Mouse (Mus musculus) heart, embryonic 16.5 days (tissue): ENCODE data around the gene Foxd3. TPM values are rescaled to one million over a fixed set of nuclear protein-coding genes. Genes with fewer than 3 reads are reported as not detected.

Experiments
- ATAC-seq: fragments of 200-750 bp; cut with Nextera tagmentation; replicated peaks from 2 replicates; pipeline ENCODE4 v1.8.0; 2017; ENCODE audit warnings: moderate number of reproducible peaks; ENCODE audit not compliant: insufficient read depth, low FRiP score; ENCODE audit errors: extremely low read depth
- H3K27ac ChIP-seq: fragments of 300-500 bp; sonication (generic); 2 replicates; pipeline ENCODE4 v1.5.1; 2014; ENCODE audit warnings: mild to moderate bottlenecking, low read length, control low read depth, moderate library complexity
- H3K27me3 ChIP-seq: fragments of 300-500 bp; sonication (generic); 2 replicates; pipeline ENCODE4 v1.6.1; 2014; ENCODE audit warnings: low read length, mixed read lengths; ENCODE audit not compliant: control insufficient read depth, insufficient read depth
- H3K36me3 ChIP-seq: fragments of 300-500 bp; sonication (generic); 2 replicates; pipeline ENCODE4 v1.6.1; 2014; ENCODE audit not compliant: control insufficient read depth, insufficient read depth
- H3K4me1 ChIP-seq: fragments of 300-500 bp; sonication (generic); 2 replicates; pipeline ENCODE4 v1.6.1; 2014; ENCODE audit warnings: low read length, mixed read lengths; ENCODE audit not compliant: control insufficient read depth, insufficient read depth
- H3K4me2 ChIP-seq: fragments of 300-500 bp; sonication (generic); 2 replicates; pipeline ENCODE4 v1.6.1; 2014; ENCODE audit warnings: low read depth, mild to moderate bottlenecking, control low read depth, low read length
- H3K4me3 ChIP-seq: fragments of 300-500 bp; sonication (generic); 2 replicates; pipeline ENCODE4 v1.5.1; 2014; ENCODE audit warnings: mild to moderate bottlenecking, control low read depth, low read length
- H3K9ac ChIP-seq: fragments of 300-500 bp; sonication (generic); 2 replicates; pipeline ENCODE4 v1.6.1; 2014; ENCODE audit warnings: low read length, control low read depth
- H3K9me3 ChIP-seq: fragments of 300-500 bp; sonication (generic); replicated peaks from 2 replicates; pipeline ENCODE4 v1.6.1; 2016; ENCODE audit warnings: low read length; ENCODE audit not compliant: control insufficient read depth
- WGBS: fragments of 180-500 bp; shearing (Covaris S2); extraction: QIAGEN DNeasy Blood & Tissue Kit; methylation state at CpG from one replicate; pipeline ENCODE4 v1.1.7; 2014; 5-methylcytosine and 5-hydroxymethylcytosine counted together
- polyA plus RNA-seq: library from polyadenylated mRNA; unstranded; fragments of >200 nt; fragmentation: Nextera tagmentation; extraction: Ambion mirVana; gene quantifications from 2 replicates; pipeline ENCODE4 v1.2.1, GENCODE M21; 2015

The Foxd3 gene
- polyA plus RNA-seq, 1 experiment from 2014 or later = 0.08 TPM

- Histone ChIP-seq H3K4me2 (no peak overlapping the region), H3K27me3 (peaks cover 66% of the 10 kb centered on the region), H3K9ac (no peak overlapping the region), H3K27ac (no peak overlapping the region), H3K9me3 (no peaks in the 10 kb centered on the region), H3K4me3 (no peak overlapping the region), H3K36me3 (no peaks in the 10 kb centered on the region), H3K4me1 (peaks cover 15% of the 10 kb centered on the region; the same call in 1 of the 2 replicates)
- WGBS = 3% methylated on average over 12 of the region's 12 CpGs
- ATAC-seq = no peak
Observed at GRCm38 (mm10) chr4:99661956-99662355, 5.9 kb downstream of the Foxd3 start.

DNA sequence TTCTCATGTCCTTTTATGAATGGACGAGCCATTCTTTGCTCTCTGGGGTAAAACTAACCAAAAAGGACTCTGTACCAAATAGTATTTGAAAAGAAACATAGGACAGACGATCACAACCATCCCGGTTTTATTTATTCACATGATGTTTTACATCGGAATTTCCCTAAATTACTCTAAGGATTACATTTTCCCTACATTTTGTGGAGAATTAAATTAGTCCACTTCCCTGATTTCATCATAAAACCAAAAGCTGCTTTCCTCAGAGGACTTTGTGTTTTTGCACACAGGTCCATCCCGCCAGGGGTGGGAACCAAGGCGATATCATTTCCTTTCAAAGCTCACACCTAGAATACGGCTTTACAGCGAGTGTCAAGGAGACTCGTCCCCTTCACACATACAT is 6.3 kb downstream of the Foxd3 start:
- Histone ChIP-seq H3K4me1 (peaks cover 12% of the 10 kb centered on the region; the same call in 1 of the 2 replicates), H3K4me2 (no peak overlapping the region), H3K9me3 (no peaks in the 10 kb centered on the region), H3K36me3 (no peaks in the 10 kb centered on the region), H3K9ac (no peak overlapping the region), H3K27ac (no peak overlapping the region), H3K27me3 (peaks cover 62% of the 10 kb centered on the region), H3K4me3 (no peak overlapping the region)
- 13% methylated on average over 9 of the region's 9 CpGs for WGBS
- ATAC-seq = no peak

- Histone ChIP-seq H3K36me3 (no peaks in the 10 kb centered on the region), H3K27me3 (peaks cover 56% of the 10 kb centered on the region), H3K9ac (no peak overlapping the region), H3K27ac (no peak overlapping the region), H3K4me3 (no peak overlapping the region), H3K4me2 (no peak overlapping the region), H3K4me1 (peaks cover 6% of the 10 kb centered on the region; the same call in 1 of the 2 replicates), H3K9me3 (no peaks in the 10 kb centered on the region)
- ATAC-seq = no peak
- WGBS = 6% methylated on average over 34 of the region's 34 CpGs
Observed at GRCm38 (mm10) chr4:99662841-99663567, 6.9 kb downstream of the Foxd3 start.

DNA sequence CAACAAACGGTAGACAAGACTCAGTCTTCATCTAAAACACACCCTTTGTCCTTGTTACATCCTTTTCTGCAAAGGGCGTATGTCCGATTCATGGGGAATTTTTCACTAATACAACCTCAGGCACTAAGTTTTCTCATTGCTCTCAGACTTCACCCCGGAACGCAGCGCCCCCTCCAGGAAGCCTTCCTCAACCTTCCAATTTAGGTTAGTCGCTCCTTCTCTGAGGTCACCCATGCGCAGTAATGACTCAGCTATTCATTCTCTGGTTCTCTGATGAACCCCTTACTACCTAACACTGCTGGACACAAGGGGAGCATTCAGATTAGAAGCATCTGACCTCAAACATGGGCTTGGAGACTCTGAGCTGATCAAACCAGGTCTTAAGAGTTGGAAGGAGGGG is 7.6 kb downstream of the Foxd3 start:
- no peak for ATAC-seq
- Histone ChIP-seq H3K4me1 (peaks cover 6% of the 10 kb centered on the region; the same call in 1 of the 2 replicates), H3K4me3 (no peak overlapping the region), H3K36me3 (no peaks in the 10 kb centered on the region), H3K9ac (no peak overlapping the region), H3K27me3 (peaks cover 54% of the 10 kb centered on the region), H3K4me2 (no peak overlapping the region), H3K27ac (no peak overlapping the region), H3K9me3 (no peaks in the 10 kb centered on the region)
- WGBS = 15% methylated on average over 8 of the region's 8 CpGs

GRCm38 (mm10) chr4:99670203-99670851 is 14.2 kb downstream of the Foxd3 start:
- no peak overlapping the region for H3K4me2 ChIP-seq
- ATAC-seq = no peak

GRCm38 (mm10) chr4:99675191-99675590 is 19.1 kb downstream of the Foxd3 start:
- H3K9me3 ChIP-seq = no peaks in the 10 kb centered on the region
- no peak overlapping the region for H3K27ac ChIP-seq
- no peak overlapping the region for H3K9ac ChIP-seq
- no peak overlapping the region for H3K4me3 ChIP-seq
- H3K27me3 ChIP-seq = no peaks in the 10 kb centered on the region
- H3K4me1 ChIP-seq = no peaks in the 10 kb centered on the region
- ATAC-seq = no peak
- H3K36me3 ChIP-seq = no peaks in the 10 kb centered on the region
- H3K4me2 ChIP-seq = no peak overlapping the region

More at GRCm38 (mm10) chr4:99670203-99670851, 14.2 kb downstream of the Foxd3 start:
- Histone ChIP-seq H3K4me3 (no peak overlapping the region), H3K27ac (no peak overlapping the region), H3K27me3 (peaks cover 2% of the 10 kb centered on the region; the same call in 1 of the 2 replicates), H3K9me3 (no peaks in the 10 kb centered on the region), H3K36me3 (no peaks in the 10 kb centered on the region), H3K4me1 (no peaks in the 10 kb centered on the region), H3K9ac (no peak overlapping the region)
- WGBS = 81% methylated on average over 7 of the region's 7 CpGs

DNA sequence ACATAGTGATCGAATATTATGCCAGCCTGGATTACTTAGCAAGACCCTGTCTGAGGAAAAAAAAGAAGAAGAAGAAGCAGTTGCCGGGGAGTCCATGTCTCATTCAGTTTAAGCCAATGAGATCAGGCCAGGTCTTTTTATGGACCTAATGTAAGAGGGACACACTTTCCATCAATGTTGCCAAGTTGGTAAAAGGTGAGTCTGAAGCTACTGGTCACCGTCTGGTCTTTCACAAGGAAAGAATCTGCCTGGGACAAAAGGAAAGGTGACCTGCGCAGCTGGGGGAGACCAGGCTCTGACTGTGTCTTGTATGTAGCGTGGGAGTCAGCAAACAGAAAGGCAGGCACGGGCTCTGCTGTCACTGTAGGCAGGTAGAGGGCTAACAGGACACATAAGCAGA is 27.8 kb downstream of the Foxd3 start:
- Histone ChIP-seq H3K9me3 (no peaks in the 10 kb centered on the region), H3K9ac (no peak overlapping the region), H3K27me3 (no peaks in the 10 kb centered on the region), H3K4me2 (no peak overlapping the region), H3K36me3 (no peaks in the 10 kb centered on the region), H3K4me1 (no peaks in the 10 kb centered on the region), H3K27ac (no peak overlapping the region), H3K4me3 (no peak overlapping the region)
- ATAC-seq = no peak
- 78% methylated on average over 6 of the region's 6 CpGs for WGBS

DNA sequence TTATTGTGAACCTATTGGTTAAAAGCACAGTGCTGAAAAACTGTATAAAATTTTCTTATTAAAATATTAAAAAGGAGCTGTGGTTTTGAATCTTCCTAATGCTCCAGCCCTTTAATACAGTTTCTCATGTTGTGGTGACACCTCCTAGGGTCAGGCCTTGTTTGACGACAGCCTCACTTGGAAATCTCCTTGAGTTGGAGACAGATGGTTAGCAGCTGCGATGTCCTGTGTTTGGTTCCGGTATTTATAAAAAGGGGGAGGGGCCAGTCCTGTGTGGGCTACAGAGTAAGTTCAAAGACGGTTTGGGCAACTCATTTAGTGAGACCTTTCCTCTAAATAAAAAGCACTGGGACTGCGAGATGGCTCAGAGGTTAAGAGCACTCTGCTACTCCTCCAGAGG is 30.2 kb downstream of the Foxd3 start:
- no peak overlapping the region for H3K4me3 ChIP-seq
- no peak overlapping the region for H3K27ac ChIP-seq
- H3K36me3 ChIP-seq = no peaks in the 10 kb centered on the region
- no peak for ATAC-seq
- WGBS = 41% methylated on average over 5 of the region's 5 CpGs
- H3K27me3 ChIP-seq = no peaks in the 10 kb centered on the region
- H3K9ac ChIP-seq = no peak overlapping the region
- no peak overlapping the region for H3K4me2 ChIP-seq
- no peaks in the 10 kb centered on the region for H3K9me3 ChIP-seq
- no peaks in the 10 kb centered on the region for H3K4me1 ChIP-seq
